Mouse (Mus musculus) limb, embryonic 13.5 days (tissue): ENCODE data around the gene Tagln2. TPM values are rescaled to one million over a fixed set of nuclear protein-coding genes. Genes with fewer than 3 reads are reported as not detected.

Source experiments
- ATAC-seq: fragments of 200-750 bp; cut with Nextera tagmentation; 2 replicates; pipeline ENCODE4 v1.8.0; 2017; ENCODE audit warnings: low read depth, moderate number of reproducible peaks, moderate TSS enrichment; ENCODE audit not compliant: low FRiP score
- H3K27ac ChIP-seq: fragments of 300-500 bp; sonication (generic); 2 replicates; pipeline ENCODE4 v1.5.1; 2015; ENCODE audit warnings: inconsistent platforms, mild to moderate bottlenecking, moderate library complexity
- H3K27me3 ChIP-seq: fragments of 300-500 bp; sonication (generic); 2 replicates; pipeline ENCODE4 v1.6.1; 2015; ENCODE audit warnings: mild to moderate bottlenecking, inconsistent platforms
- H3K36me3 ChIP-seq: fragments of 300-500 bp; sonication (generic); 2 replicates; pipeline ENCODE4 v1.6.1; 2015; ENCODE audit warnings: inconsistent platforms, mild to moderate bottlenecking, moderate library complexity
- H3K4me1 ChIP-seq: fragments of 300-500 bp; sonication (generic); 2 replicates; pipeline ENCODE4 v1.6.1; 2015; ENCODE audit warnings: inconsistent platforms
- H3K4me2 ChIP-seq: fragments of 300-500 bp; sonication (generic); replicated peaks from 2 replicates; pipeline ENCODE4 v1.6.1; 2015; ENCODE audit warnings: inconsistent platforms, mild to moderate bottlenecking, moderate library complexity
- H3K4me3 ChIP-seq: fragments of 300-500 bp; sonication (generic); 2 replicates; pipeline ENCODE4 v1.5.1; 2015; ENCODE audit warnings: moderate library complexity, mild to moderate bottlenecking, inconsistent platforms
- H3K9ac ChIP-seq: fragments of 300-500 bp; sonication (generic); 2 replicates; pipeline ENCODE4 v1.6.1; 2015; ENCODE audit warnings: mild to moderate bottlenecking, inconsistent platforms
- H3K9me3 ChIP-seq: fragments of 300-500 bp; sonication (generic); 2 replicates; pipeline ENCODE4 v1.6.1; 2016; ENCODE audit warnings: inconsistent platforms
- WGBS: fragments of 180-500 bp; shearing (Covaris S2); methylation state at CpG from one replicate; pipeline ENCODE4 v1.1.7; 2015; 5-methylcytosine and 5-hydroxymethylcytosine counted together
- polyA plus RNA-seq: library from polyadenylated mRNA; unstranded; fragments of >200 nt; fragmentation: Nextera tagmentation; extraction: Ambion mirVana; gene quantifications from 2 replicates; pipeline ENCODE4 v1.2.1, GENCODE M21; 2015

Tagln2 gene
- polyA plus RNA-seq, 1 experiment from 2014 or later, result 118 TPM

GRCm38 (mm10) chr1:172493516-172493915 is 6.3 kb upstream of the Tagln2 start:
- H3K9ac ChIP-seq, result no peak overlapping the region
- no peak overlapping the region for H3K27ac ChIP-seq
- peaks cover 81% of the 10 kb centered on the region for H3K36me3 ChIP-seq
- no peak for ATAC-seq
- H3K9me3 ChIP-seq, result no peaks in the 10 kb centered on the region
- no peak overlapping the region for H3K4me2 ChIP-seq
- no peaks in the 10 kb centered on the region for H3K27me3 ChIP-seq
- 83% methylated on average over 6 of the region's 6 CpGs for WGBS
- H3K4me1 ChIP-seq, result peaks cover 4% of the 10 kb centered on the region; the same call in 1 of the 2 replicates
- H3K4me3 ChIP-seq, result no peak overlapping the region

- H3K4me1 ChIP-seq, result peaks cover 17% of the 10 kb centered on the region
- no peak for ATAC-seq
- no peak overlapping the region for H3K9ac ChIP-seq
- peaks cover 13% of the 10 kb centered on the region; the same call in 1 of the 2 replicates for H3K27me3 ChIP-seq
- H3K4me2 ChIP-seq, result no peak overlapping the region
- WGBS, result 76% methylated on average over 17 of the region's 17 CpGs
- H3K27ac ChIP-seq, result no peak overlapping the region
- H3K4me3 ChIP-seq, result no peak overlapping the region
- peaks cover 72% of the 10 kb centered on the region for H3K36me3 ChIP-seq
- H3K9me3 ChIP-seq, result no peaks in the 10 kb centered on the region
These were observed 3.8 kb upstream of the Tagln2 start for GRCm38 (mm10) chr1:172496030-172496429.

GRCm38 (mm10) chr1:172497428-172497827 is 2.4 kb upstream of the Tagln2 start:
- 86% methylated on average over 10 of the region's 10 CpGs for WGBS
- no peaks in the 10 kb centered on the region for H3K9me3 ChIP-seq
- no peak for ATAC-seq
- H3K9ac ChIP-seq, result no peak overlapping the region
- H3K4me1 ChIP-seq, result peaks cover 31% of the 10 kb centered on the region
- no peak overlapping the region for H3K27ac ChIP-seq
- no peak overlapping the region for H3K4me2 ChIP-seq
- peaks cover 59% of the 10 kb centered on the region for H3K36me3 ChIP-seq
- no peak overlapping the region for H3K4me3 ChIP-seq
- peaks cover 17% of the 10 kb centered on the region; the same call in 1 of the 2 replicates for H3K27me3 ChIP-seq

GRCm38 (mm10) chr1:172500451-172501370 is 864 bp downstream of the Tagln2 start:
- H3K27me3 ChIP-seq, result peaks cover 17% of the 10 kb centered on the region; the same call in 1 of the 2 replicates
- H3K36me3 ChIP-seq, result peaks cover 37% of the 10 kb centered on the region
- 2% methylated on average over 56 of the region's 56 CpGs for WGBS
- H3K4me1 ChIP-seq, result peaks cover 56% of the 10 kb centered on the region
- H3K9me3 ChIP-seq, result no peaks in the 10 kb centered on the region
- H3K9ac ChIP-seq, result peak overlapping the region; percentile 71
- H3K4me3 ChIP-seq, result peak overlapping the region; percentile 62
- peak overlapping the region; percentile 84 for H3K4me2 ChIP-seq
- peak overlapping the region; percentile 69 for H3K27ac ChIP-seq
- peak; percentile 5; the same call in 1 of the 2 replicates for ATAC-seq

- no peak for ATAC-seq
- Histone ChIP-seq H3K9me3 (no peaks in the 10 kb centered on the region), H3K27me3 (peaks cover 17% of the 10 kb centered on the region; the same call in 1 of the 2 replicates), H3K36me3 (peaks cover 32% of the 10 kb centered on the region), H3K27ac (peak overlapping the region; percentile 28; the same call in 1 of the 2 replicates), H3K9ac (peak overlapping the region; percentile 71), H3K4me3 (peak overlapping the region; percentile 62), H3K4me1 (peaks cover 56% of the 10 kb centered on the region), H3K4me2 (peak overlapping the region; percentile 84)
- 47% methylated on average over 13 of the region's 13 CpGs for WGBS
These were observed 1.7 kb downstream of the Tagln2 start for GRCm38 (mm10) chr1:172501371-172502144.

- peak overlapping the region; percentile 62 for H3K4me3 ChIP-seq
These were observed 2.6 kb downstream of the Tagln2 start for GRCm38 (mm10) chr1:172502145-172503110.

GRCm38 (mm10) chr1:172503111-172503997 is 3.5 kb downstream of the Tagln2 start:
- ATAC-seq, result peak; percentile 22
- peak overlapping the region; percentile 39 for H3K27ac ChIP-seq
- H3K4me1 ChIP-seq, result peaks cover 62% of the 10 kb centered on the region
- H3K4me3 ChIP-seq, result peak overlapping the region; percentile 19
- peaks cover 17% of the 10 kb centered on the region; the same call in 1 of the 2 replicates for H3K27me3 ChIP-seq
- no peaks in the 10 kb centered on the region for H3K9me3 ChIP-seq
- H3K4me2 ChIP-seq, result peak overlapping the region; percentile 84
- no peak overlapping the region for H3K9ac ChIP-seq
- 33% methylated on average over 14 of the region's 14 CpGs for WGBS
- peaks cover 17% of the 10 kb centered on the region for H3K36me3 ChIP-seq

More at GRCm38 (mm10) chr1:172502145-172503110, 2.6 kb downstream of the Tagln2 start:
- Histone ChIP-seq H3K9me3 (no peaks in the 10 kb centered on the region), H3K36me3 (peaks cover 23% of the 10 kb centered on the region), H3K9ac (no peak overlapping the region), H3K27me3 (peaks cover 17% of the 10 kb centered on the region; the same call in 1 of the 2 replicates), H3K4me1 (peaks cover 62% of the 10 kb centered on the region), H3K27ac (peak overlapping the region; percentile 39), H3K4me2 (peak overlapping the region; percentile 84)
- ATAC-seq, result no peak
- 46% methylated on average over 12 of the region's 13 CpGs for WGBS

GRCm38 (mm10) chr1:172504756-172505155 is 4.9 kb downstream of the Tagln2 start:
- Histone ChIP-seq H3K4me2 (0 out of 2 replicates have a peak overlapping the region, but pooled peaks have one; percentile 0), H3K27ac (peak overlapping the region; percentile 22; the same call in 1 of the 2 replicates), H3K9me3 (no peaks in the 10 kb centered on the region), H3K4me3 (no peak overlapping the region), H3K27me3 (0 out of 2 replicates have a peak, but pooled peaks cover 12% of the 10 kb centered on the region), H3K9ac (no peak overlapping the region), H3K36me3 (peaks cover 16% of the 10 kb centered on the region), H3K4me1 (peaks cover 58% of the 10 kb centered on the region)
- no peak for ATAC-seq
- 70% methylated on average over 8 of the region's 8 CpGs for WGBS

GRCm38 (mm10) chr1:172507001-172507400 is 7.2 kb downstream of the Tagln2 start:
- 44% methylated on average over 5 of the region's 5 CpGs for WGBS
- Histone ChIP-seq H3K4me2 (no peak overlapping the region), H3K4me1 (peaks cover 35% of the 10 kb centered on the region), H3K27me3 (no peaks in the 10 kb centered on the region), H3K9ac (no peak overlapping the region), H3K27ac (no peak overlapping the region), H3K36me3 (peaks cover 16% of the 10 kb centered on the region), H3K9me3 (no peaks in the 10 kb centered on the region), H3K4me3 (no peak overlapping the region)
- ATAC-seq, result no peak

- no peak overlapping the region for H3K4me3 ChIP-seq
- 89% methylated on average over 3 of the region's 3 CpGs for WGBS
- no peak overlapping the region for H3K27ac ChIP-seq
- H3K4me2 ChIP-seq, result no peak overlapping the region
- no peak for ATAC-seq
- H3K36me3 ChIP-seq, result peaks cover 16% of the 10 kb centered on the region
- no peak overlapping the region for H3K9ac ChIP-seq
- no peaks in the 10 kb centered on the region for H3K27me3 ChIP-seq
- H3K4me1 ChIP-seq, result peaks cover 32% of the 10 kb centered on the region
- H3K9me3 ChIP-seq, result no peaks in the 10 kb centered on the region
These were observed 7.9 kb downstream of the Tagln2 start for GRCm38 (mm10) chr1:172507701-172508100.
